Mouse (Mus musculus) kidney, postnatal 14 days (tissue): Measurements from ENCODE around the gene Rfxank.

Experiments
- DNase-seq: peaks from one replicate; pipeline ENCODE4 v3.0.0; 2022; ENCODE audit warnings: mixed read lengths

Rfxank gene

DNA sequence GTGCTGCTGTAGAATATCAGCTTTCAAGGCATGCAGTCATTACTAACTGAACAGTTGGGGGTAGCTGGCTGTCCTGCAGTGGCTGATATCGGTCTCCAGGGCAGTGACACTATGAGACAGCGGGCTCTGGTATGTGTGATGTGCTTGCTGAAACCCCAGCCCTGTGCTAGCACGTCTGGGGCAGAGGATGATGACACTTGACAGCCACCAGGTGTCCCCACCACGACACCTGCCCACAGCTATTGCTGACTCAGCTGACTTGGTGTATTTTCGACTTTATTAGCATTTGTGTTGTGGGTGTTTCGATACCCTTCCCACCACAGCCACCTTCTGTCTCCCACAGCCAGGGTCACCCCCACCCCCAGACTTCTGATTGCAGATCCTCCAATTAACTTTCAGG lies 34.4 kb downstream of the Rfxank start:
- DNase-seq = peak; percentile 38

DNA sequence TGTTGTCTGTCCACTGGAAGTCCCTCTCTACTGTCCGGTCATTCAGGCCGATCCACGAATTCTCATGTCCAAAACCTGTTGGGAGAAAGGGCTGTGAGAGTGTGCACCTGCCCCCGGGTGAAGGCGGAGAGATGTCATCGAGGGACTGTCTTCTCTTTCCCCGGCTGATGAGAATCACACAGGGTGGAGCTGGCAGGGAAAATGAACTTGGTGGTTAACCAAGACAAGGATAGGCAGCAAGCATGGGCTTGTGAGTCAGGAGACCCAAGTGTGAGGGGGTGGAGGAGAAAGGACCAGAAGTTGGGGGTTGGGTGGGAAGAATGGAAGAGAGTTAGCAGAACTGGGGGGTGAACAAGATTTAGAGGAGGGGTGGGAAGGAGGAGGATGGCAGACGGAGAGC lies 38.7 kb downstream of the Rfxank start:
- DNase-seq = no peak

DNA sequence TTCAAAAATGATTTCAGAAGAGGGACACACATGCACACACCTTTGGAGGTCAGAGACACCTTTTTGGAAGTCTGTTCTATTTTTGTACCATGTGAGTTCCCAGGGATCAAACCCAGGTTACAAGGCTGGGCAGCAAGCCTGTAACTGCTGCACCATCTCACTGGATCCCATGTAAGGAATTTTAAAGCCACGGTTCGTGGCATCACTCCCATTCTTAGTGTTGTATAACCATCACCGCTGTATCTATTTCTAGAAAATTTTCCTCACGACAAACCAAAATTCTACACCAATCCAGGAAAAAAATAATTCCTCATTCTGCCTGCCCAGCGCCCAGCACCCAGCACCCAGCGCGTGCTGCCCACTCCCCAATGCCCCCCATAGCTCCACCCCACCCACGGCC lies 39.7 kb downstream of the Rfxank start:
- DNase-seq = no peak

DNA sequence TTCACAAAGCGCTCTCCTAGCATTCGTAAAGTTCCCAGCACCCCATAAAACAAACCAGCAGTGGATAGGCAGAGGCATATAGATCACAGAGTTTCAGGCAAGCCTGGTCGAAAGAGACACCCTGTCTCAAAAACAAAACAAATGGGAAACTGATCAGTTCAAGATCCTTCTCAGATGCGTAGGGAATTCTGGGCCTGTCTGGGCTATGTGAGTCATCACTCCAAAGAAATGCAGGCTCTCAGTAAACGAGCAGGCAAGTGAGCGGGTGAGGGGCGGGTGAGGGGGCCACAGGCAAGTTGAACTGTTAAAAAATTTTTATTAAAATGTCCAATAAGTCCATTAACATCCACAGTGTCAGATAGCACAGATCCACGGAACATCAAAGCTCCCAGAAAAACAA lies 46.2 kb downstream of the Rfxank start:
- DNase-seq = no peak

DNA sequence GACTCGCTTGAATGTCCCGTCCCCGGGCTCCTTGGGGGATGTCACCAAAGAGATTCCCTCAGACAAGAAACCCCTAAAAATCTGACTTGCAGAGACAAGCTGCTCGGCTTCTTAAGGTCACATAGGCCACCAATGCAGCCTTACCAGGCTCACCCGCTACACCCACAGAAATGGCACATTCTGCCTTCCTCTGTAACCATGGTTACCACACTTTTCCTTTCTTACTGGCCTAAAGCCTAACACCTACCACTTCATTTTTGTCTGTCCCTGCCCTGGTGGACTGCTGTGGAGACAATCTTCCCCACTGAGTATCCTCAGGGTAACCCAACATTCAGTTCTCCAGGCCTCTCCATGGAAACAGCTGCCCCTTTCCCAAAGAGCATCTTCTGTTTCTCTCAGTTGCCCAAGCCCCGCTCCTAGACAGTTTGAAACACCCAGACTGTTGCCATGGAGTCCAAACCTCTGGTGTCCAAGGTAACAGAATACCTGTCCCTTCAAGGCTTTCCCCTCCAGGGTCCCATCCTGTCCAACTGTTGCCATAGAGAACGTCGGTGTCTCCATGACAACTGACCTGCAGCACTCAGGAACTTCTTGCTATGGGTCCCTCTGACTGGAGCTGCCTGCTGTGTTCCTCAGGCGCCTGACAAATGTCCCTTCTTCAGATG lies 49.5 kb downstream of the Rfxank start:
- no peak for DNase-seq

DNA sequence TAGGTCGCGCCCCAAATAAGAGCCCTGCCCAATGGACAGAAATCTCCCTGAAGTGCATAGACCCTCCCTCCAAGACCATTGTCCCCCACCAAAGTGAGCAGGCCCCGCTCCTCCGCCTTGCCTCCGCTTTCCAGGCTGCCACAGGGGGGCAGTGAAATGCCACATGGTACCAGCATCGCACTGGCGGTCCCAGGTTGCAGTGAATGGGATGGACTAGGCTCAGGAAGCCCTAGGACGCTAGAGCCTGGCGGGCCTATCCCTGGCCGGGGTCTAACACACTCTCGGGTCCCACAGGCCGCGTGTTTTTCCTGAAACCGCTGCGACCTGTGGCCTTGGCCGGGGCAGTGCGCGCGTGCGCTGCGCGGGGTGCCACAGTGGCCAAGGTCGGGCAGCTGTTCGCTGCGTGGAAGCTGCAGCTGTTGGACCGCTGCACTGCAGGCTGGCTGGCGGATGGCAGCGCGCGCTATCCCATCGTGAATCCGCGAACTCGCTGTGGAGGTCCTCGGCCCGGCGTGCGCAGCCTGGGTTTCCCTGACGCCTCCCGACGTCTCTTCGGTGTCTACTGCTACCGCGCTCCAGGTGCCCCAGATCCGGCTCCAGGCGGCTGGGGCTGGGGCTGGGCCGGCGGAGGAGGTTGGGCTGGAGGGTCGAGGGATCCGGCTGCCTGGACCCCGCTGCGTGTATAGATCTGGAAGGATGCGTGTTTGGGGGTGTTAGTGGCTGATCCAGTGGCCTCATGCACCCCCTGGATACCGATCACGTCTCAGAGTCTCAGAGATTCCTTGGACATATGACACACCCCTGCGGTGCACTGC lies 50.9 kb downstream of the Rfxank start:
- DNase-seq = peak; percentile 34

DNA sequence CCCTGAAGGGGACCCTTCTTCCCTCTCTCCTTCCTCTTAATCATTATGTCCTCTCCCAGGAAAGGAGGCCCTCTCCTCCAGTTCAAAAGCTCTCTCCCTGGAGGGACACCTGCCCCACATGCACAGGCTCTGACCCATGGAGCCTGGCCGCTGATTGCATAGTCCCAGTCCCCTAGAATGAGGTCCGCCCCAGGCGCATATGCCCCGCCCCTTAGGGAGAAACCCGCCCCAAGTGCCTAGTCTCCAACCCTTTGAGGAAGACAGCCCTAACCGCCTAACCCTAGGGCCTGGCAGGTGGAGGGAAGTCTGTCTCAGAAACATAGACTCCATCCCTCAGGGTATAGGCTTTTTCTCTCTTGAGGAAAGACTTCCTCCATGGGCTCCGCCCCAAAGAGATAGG lies 51.7 kb downstream of the Rfxank start:
- DNase-seq = no peak

DNA sequence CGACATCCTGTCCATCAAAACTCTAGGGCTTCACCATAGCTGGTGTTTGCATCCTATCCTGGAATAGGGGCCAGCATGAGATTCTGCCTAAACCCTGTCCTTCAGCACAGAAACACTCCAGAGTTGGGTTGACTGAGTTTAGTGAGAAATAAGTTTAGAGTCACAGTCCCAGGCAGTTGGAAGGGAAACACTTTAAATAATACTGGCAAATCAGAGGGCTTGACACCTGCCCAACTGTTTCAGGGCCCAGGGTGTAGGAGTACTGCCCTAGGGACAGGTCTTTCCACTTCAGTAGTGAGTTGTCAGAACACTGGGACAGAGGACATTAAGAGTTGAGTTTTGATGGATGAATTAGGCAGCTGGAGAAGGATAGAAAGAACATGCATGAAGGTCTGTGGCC lies 52.8 kb downstream of the Rfxank start:
- no peak for DNase-seq

DNA sequence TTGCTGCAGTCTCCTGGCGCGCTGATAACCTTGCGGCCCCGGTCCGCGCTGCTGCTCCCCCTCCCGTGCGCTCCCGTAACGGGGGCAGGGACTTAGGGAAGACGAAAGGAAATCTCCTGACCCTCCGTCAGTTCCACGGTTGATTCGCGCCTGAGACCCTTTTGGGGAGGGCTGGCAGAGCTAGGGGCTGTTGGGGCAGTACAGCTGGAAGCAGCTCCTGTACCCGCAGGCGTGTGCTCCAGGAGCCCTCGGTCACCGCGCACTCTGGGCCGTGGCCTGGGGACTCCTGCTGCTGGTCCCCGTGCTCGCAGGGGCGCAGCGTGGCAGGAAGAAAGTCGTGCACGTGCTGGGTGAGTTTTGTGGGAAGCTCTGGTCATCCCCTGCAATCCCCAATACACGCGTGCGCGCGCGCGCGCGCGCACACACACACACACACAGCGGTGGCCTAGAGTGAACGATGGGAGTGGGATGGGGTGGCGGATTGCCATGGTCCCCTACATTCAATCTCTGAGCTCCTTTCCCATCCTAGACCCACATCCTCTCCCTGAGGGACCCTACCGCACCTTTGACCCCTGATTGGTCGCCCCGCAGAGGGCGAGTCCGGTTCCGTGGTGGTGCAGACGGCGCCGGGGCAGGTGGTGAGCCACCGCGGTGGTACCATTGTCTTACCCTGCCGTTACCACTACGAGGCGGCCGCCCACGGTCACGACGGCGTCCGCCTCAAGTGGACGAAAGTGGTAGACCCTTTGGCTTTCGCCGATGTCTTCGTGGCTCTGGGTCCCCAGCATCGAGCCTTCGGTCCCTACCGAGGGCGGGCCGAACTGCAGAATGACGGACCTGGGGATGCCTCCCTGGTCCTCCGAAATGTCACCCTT lies 54.5 kb downstream of the Rfxank start:
- DNase-seq = no peak

DNA sequence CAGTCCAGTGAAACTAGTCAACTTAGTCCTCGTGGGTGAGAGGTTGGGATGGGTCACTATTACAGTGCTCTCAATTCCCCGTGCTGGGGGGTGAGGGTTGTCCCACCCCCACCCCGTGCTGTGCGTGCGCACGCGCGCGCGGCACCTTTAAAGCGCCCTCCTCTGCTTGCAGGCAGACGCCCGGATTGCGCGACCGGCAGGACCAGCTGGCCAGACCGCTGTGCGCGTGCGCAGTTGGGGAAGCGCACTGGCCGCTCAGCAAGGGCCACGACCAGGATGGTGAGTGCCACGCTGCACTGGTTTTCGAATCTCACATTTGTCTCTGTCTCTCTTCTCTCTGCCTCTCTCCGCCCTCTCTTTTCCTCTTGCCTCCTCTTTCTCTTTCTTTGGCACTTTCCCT lies 55.7 kb downstream of the Rfxank start, which contains the start of gene Hapln4:
TSS of gene Hapln4 (plus strand) at position 173 of the 400 bp plus-strand sequence.
- DNase-seq = peak; percentile 59

DNA sequence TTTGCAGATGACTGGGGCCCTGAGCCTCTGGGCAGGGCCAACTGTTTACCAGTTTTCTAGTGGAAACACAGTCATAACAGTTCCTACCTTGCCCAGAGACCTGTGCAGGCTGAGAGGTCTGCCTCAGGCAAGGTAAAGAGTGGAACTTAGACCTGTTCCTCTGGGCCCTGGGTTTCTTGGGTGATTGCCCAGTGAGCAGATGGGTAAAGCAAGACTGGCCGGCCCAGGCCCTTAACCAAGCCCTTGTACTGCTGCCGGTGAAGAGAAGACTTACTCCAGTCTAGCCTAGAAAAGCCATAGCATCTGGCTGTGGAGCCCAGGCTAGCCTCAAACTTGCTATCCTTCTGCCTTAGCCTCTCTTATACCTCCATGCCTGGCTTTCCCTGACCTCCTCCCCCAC lies 57.0 kb downstream of the Rfxank start:
- DNase-seq = no peak
